Mouse (Mus musculus): Measurements from ENCODE around the gene Opn4.

The Opn4 gene

DNA sequence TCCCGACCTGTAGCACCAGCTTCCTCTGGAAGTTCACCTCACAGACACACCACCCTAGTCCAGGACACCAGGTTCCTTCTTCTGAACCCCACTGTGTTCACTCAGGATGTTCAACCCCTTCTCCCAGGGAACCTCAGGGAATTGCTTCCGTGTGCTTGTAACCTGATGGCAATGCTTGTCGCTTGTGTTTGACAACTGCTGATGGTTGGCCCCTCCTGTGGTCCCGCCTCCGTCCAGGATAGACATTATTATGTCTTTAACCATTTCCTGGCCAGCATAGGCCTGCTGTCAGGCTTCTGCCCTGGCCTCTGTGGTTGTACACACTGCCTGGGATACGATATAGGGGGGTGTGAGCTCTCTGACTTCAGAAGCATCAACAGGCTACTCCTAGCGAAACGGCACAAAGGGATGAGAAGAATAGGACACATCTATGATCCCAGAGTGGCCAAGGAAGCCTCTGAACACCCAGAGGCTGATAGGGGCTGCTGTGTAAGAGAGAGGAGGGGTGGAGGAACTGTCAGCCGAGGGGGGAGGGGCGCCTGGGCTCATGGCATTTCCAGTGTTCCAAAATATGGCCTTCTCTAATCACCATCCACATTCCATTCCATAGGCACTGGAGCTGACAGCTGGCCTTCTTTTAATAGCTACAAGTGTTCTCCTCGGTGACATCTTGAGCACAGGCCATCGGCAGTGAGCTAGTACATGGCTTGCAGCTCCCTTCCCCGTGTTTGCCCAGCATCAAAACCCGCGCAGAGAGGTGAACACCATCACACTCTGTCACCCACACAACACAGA, 8.0 kb downstream of the Opn4 start:
- no peak for DNase-seq (ENCODE audit: extremely low read depth, low read depth)

DNA sequence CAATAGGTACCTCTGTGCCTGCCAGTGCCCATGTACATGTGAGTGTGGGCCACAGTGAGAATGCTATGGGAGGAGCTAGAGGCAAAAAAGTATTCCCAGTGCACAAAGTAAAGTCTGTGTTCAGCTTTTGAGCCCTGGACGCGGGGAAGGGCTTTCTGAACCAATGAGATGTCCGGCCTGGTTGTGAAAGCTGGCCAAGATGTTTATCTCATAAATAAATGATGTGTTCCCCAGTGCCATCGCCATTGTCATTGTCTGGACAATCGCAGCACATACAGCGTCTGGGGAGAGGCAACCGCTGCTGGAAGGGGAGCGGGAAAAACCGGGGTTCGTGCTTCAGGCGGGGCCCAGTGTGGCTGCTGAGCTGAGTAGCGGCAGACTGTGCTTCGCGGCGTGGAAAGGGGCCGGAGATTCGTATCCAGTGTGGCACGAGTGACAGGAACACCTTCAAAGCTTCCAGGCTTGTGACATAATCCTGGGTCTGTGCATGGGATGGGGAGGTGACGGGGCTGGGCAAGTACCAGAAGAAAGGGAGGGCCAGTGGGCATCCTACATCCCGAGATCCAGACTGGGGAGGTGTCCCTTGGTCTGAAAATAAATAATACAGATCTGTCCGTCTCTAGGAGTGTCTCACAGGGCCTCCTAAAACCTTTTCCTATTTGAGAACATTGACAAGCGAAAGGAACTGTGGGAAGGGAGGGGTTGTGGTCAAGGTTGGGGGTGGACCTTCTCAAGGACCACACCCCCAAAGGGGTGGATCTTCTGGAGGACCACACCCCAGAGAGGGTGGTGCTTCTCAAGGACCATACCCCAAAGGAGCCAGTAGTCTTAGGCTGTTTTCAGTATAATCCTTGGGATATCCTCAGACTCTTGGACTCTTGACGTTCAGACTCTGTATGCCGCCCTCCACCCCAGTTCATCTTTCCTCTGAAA, 8.9 kb downstream of the Opn4 start:
- no peak for DNase-seq (ENCODE audit: extremely low read depth, low read depth)

DNA sequence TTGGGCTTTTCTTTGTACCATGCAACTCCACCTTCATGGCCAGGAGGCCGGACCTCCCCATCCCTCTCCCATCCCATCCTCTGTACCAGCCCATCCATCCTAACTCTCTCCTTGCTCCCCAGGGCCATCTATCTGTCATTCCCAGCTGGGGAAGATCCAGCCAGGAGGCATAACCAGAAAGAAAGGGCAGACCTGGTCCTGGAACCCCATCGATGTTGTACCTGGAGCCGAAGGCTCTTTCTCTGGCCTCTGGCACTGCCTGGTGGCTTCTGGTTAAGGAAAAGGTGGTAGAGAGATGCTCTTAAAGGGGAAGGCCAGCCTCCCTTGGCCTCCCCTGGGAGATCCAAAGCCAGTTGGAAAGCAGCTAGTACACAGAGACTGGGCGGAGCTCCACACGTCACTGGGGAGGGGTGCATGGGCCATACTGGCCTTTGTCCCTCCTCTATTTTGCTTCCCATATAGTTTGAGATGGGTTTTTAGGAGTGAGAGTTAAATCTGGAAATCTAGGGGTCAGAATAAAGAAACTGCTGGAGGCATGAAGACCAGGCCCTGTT, 9.8 kb downstream of the Opn4 start:
- DNase-seq (ENCODE audit: extremely low read depth, low read depth), result no peak

DNA sequence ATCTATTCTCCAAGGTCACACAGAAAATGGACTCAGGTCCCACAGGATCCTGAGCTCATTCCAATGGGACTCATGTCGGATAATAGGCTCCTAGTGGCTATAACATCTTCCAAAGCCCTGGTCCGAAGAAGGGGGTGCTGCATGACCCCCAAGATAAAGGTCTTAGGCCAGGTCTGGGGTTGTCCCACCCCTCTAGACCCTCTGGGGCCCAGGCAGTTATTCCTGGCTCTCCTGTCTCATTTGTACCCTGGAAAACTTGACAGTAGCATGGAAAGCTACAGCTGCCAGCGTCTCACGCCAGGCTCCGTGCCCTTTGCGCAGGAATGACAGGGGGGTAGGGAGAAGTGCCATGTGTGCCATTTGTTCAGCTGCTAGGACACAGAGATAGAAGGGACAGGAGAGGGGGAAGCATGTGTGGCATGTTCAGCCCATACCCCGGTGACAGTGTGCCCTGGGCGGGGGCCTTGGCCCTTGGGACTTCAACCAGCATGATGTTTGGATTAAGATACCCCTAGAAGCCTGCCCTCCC, 10.7 kb downstream of the Opn4 start:
- DNase-seq (ENCODE audit: extremely low read depth, low read depth), result no peak

DNA sequence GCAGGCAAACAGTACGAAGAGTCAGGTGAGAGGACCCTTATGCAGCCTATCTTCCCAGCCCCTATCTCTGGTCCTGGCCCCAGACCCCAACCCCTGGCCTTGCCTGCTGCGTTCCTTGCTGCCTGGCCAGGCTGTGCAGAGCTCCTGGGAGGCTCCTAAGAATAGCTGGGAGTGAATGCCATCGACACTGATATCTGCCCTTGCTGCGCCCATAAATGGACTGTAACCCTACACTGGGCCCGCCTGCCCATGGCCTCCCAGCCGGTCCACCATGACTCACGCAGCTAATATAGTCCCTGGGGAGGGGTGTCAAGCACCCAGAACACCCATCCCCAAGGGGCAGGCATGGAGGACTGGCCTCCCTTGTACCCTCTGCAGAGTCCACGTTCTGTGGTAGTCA, 11.4 kb downstream of the Opn4 start, which contains the start of gene Ldb3:
Ldb3 (minus strand) TSS at position 185 of the 400 bp plus-strand sequence.
- DNase-seq (ENCODE audit: extremely low read depth, low read depth), result no peak

DNA sequence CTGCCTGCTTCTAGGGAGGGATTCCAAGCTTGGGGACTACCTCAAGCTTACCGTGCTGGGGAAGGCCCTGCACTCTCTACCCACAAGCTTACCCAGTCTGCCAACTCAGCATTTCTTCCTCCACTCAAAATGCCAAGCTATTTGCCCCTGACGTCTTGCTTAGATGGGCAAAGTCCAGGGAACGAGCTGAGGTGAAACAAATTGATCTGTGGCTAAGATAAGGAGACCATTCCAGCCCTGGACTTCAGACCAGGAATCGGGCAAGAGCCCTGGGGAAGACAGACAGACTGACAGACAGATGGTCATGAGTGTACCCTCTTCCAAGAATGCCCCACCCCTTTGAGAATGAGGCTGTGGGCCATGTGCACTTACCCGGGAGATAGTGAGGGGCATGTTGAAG, 11.9 kb downstream of the Opn4 start:
- DNase-seq (ENCODE audit: extremely low read depth, low read depth), result no peak

DNA sequence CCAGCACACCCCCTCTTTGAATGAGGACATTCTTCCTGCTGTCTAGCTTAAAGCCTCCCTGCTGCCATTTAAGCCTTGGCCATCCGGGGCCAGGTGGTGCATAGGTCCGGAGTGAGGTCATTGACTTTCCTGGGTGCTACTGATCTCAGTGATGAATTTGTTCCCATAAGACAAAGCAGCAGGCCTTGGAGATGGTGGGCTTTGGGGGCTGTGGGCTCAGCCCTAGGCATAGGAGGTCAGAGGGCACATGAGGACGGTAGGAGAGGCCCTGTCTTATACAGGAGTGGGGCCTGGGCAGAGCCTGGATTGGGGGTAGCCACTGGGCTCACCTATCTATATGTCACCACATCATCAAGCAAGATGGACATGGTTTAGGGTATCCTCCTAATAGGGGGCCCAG, 13.1 kb downstream of the Opn4 start:
- no peak for DNase-seq (ENCODE audit: extremely low read depth, low read depth)

DNA sequence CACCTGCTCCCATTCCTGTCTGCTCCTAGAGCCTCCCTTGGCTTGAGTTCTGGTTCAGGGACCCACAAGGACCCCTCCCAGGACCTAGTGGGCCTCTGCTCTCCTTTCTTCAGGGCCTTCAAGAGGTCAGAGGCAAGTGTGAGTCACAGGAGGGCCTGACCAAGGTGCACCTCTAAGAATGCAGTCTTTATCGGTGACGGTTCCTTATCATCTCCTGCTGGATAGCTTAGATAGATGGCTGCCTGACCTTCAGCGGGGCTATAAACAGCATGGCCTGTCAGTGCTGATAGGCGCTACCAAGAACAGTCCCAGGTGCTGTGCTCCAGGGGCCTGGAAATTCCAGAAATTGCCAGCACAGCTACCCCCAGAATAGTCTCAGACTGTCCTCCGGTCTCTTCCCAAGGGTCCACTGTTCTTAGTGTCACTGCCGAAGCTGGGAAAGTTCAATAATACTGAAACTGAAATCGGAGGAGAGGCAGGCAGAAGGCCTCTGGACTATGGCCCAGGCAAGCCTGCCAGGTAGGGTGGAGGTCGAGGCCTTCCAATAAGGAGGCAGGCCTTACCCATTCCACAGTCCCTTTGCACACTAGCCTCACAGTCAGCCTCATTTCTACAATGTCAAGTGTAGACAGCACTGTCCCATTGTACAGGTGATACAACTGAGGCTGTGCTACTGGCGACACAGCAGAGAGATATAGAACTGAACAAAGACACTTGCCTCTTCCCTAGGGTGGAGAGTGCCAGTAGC, 14.4 kb downstream of the Opn4 start:
- no peak for DNase-seq (ENCODE audit: extremely low read depth, low read depth)

DNA sequence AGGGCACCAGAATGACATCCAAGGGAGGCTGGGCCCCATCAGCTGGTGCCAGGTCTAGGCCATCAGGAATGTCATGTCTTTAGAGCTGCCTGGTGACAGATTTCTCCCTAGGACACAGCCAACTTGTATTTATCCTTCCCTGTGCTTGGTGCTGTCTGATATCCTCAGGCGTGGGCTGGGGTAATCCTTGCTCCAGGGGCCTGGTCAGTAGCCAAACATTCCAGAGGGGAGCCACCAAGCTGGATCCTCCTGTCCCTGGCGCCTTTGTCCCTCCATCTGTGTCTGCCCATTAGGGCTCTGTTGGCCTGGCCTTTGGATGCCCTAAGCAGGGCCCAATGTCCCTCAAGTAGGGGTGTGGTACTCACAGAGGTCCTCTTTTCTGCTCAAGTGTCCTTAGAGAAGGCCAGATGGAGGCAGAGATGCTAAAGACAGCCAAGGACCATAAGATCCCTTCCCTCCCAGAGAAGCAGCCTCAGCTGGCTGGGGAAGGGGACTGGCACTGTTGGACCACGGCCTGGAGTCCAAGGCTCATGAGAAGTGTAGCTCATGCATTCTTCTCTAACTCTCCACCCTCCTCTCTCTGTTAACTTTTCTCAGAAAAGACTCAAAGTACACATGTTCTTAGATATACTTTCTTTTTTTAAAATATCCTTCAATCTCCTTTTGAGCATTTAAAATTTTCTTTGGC, 17.1 kb downstream of the Opn4 start:
- no peak for DNase-seq (ENCODE audit: extremely low read depth, low read depth)

DNA sequence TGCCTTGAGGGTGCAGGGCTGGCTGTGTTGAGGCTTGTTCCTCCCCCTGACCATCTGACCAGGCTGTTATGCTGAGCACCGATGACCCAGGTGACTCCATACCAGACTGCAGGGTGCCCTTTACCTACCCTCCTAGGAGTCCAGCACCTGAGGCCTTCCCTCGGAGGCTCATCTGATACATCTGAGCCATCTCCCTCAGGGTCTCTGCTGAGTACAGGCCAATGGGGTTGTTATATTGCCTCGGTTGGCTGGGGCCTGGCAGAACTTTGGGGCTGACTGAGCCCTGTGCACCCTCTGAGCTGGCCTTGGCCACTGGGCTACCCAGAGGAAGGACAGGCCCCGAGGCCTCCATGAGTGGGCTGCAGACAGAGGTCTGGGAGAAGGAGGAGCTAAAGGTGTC, 23.1 kb downstream of the Opn4 start:
- DNase-seq (ENCODE audit: extremely low read depth, low read depth), result no peak

DNA sequence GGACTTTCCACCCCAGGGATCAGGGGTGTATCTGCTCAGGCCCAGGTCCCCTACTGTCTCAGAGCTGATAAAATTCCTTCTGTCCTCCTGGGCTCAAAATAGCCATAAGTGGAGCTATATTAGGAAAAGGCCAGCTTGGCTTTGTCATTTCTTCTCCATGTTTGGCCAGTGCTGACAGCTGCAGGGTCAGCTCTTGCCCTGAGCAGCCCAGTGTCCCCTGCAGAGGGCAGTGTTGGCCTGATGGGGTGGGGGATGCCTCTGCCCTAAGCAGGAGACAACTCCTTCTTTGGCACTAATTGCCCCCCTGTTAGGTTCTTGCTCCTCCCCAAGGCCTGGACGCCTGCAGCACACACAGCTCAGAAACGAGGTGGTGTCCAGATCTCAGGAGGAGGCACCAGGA, 25.9 kb downstream of the Opn4 start:
- no peak for DNase-seq (ENCODE audit: extremely low read depth, low read depth)

DNA sequence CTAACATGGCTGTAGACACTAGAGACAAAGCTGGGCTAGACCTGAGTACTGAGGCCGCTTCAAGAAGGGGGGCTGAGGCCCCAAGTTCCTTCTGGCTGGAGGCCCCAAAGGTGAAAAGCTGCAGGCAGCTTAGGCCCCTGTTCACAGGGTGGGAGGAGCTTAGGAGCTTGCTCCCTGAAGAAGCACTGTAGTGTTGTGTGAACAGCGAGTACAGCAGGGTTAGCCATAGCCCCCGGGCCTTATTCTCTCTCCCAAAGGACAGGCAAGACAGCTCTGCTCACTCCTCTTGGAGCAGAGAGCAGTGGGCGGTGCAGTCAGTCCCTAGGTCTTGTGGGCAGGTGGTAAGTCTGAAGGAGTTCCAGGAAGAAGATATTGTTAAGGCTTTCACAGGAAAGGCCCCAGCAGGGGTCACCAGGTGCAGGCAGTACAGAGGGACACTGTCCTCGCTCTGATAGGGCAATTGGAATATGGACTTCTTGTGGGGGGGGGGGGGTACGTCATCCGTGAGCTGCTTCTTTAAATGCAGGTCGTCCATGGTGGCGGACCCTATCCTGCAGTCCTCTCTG, 26.5 kb downstream of the Opn4 start:
- no peak for DNase-seq (ENCODE audit: extremely low read depth, low read depth)

DNA sequence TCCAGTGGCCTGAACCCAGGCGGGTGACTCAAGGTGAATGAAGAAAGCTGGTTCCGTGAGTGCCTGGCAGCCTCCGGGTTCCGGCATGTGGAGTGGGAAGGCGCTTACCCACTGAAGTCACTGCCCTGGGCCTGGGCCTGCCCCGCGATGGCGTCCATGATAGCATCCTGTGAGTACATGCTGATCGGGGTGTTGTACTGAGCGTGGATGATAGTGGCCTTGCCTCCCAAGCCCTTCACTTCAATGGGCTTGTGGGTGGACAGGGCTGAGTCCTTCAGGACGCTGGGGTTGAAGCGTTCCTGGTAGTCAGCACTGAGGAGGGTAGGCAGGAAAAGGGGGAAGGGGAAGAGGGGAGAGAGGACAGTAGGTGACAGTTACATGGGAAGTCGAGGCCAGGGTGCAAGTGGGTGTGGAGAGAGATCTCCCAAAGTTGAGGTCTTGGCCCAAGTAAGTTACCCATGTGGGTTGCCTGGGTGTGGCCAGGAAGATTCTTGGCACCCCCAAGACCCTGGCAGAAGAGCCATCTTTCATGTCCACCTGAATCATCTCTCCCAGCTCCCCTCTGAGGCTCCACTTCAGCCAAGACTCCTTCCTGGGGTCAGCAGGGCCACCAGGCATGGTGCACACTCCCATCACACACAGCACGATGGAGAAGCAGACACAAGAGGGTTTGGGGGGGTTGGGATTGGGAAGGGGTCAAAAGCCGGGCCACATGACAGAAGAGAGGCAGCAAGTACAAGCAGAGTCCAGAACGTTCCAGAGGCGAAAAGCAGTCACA, 28.1 kb downstream of the Opn4 start:
- no peak for DNase-seq (ENCODE audit: extremely low read depth, low read depth)

DNA sequence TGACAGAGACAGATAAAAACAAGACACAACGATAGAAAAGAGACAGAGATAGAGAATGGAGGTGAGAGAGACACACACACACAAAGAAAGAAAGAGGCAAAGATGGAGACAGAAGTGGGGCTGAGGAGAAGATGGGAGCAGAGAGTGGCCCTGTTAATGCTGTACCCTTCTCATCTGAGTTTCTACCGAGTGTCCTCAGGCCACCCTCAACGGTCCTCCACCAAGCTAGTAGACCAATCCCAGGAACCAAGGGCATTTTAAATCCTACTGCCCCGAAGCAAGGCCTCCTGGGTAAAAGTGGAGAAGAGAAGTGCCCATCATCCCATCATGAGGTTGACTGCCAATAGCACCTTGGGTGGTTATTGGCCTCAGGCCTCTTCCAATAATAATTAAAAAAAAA, 29.0 kb downstream of the Opn4 start:
- no peak for DNase-seq (ENCODE audit: extremely low read depth, low read depth)

DNA sequence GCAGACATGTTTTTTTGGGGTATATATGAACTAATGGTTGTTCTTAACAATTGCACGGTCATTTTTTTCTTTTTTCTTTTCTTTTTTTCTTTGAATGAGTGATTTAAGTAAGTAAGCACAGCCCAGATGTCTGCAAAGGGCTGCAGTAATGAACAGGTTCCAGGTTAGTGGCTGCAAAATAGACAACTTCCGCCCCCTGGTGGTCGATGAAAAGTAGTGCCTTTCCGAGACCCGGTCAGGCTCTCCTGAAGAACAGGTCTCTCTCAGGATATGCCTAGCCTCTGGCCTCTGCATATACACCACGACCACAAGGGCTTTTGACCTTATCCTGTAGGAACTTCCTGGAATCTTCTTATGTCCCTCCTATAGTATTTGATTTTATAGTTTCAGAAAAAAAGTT, 29.6 kb downstream of the Opn4 start:
- DNase-seq (ENCODE audit: extremely low read depth, low read depth), result peak; percentile 33

DNA sequence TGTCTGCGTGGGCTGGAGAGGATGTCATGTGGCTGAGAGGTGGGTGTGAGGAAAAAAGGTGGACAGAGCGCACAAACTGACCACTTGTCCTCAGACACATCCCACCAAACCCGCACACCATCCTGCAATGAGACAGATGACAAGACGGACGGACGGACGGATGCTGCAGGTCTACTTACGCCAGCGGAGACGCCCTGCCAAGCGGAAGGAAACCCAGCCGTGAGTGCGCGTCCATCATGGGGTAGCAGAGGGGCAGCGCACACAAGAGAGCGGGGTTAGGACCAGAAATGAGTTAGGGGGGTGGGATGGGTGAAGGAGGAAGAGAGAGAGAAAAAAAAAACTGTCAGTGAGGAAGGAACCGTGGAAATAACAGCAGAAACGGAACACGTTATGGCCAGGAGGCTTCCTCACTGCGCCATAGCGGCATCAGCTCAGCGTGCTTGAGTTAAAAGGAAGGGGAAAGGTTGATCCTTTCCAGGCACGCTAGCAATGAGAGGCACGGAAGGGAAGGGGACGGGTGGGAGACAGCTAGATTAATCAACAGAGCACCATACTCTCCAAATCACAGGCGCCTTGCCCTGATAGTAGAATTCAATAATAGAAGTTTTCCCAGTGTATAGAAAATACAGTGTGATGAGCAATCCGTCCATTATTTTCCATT, 30.3 kb downstream of the Opn4 start:
- DNase-seq (ENCODE audit: extremely low read depth, low read depth), result no peak

DNA sequence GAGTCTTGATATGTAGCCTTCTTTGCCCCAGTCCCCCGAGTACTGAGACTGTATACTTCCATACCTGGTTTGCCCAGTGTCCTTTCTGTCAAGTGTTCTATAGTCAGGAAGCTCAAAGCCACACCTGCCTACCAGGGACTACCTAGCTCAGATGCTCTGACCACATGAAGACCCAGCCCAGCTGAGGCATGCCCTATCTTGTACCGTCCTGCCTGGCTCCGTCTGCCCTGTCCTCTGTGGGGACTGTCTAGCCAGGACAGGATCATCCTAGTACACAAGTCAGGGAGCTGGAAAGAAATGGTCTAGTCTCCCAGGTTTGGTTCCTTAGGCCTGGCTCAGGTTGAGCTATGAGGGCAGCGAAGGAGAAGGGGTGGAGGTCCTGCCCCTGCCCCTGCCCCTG, 31.3 kb downstream of the Opn4 start:
- no peak for DNase-seq (ENCODE audit: extremely low read depth, low read depth)

DNA sequence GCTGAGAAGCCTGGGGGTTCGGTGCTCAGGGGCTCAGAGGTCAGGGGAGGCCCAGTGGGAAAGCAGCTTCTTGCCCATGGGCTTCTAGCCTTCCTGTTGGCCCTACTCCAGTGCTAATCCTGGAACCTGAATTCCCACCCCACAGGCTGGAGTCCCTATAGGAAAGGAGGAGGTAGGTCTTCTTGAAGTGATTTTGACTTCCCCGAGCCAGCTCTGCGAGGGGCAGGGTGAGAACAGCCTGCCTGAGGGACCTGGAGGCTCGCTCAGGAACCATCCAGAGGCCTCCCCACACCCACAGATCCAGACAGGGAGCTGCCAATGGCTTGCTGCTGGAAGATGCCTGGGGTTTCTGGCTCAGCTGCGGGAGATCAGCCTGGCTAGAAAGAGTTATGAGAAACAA, 32.2 kb downstream of the Opn4 start:
- DNase-seq (ENCODE audit: extremely low read depth, low read depth), result no peak

DNA sequence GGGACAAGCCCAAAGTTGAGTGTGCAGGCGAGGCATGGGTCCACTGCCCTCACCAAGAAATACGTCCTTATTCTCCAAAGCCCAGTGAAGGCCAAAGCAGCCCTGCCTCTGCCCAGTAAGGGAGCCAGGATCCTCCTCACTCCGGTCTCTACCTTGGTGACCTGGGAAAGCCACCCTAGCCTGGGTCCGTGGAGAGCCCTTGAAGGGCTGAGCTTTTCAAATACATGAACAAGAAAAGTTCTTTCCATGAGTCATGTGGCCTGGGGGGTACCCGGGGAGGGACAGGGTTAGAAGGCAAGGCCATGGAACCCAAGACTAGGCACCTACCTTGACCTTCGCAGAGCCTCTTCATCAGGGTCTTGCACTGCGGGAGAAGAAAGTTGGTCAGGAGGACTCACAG, 33.4 kb downstream of the Opn4 start:
- no peak for DNase-seq (ENCODE audit: extremely low read depth, low read depth)

Data from MEL-GATA-1-ER (cell line).